Mouse (Mus musculus): ENCODE results near the gene Eml5.

The Eml5 gene

DNA sequence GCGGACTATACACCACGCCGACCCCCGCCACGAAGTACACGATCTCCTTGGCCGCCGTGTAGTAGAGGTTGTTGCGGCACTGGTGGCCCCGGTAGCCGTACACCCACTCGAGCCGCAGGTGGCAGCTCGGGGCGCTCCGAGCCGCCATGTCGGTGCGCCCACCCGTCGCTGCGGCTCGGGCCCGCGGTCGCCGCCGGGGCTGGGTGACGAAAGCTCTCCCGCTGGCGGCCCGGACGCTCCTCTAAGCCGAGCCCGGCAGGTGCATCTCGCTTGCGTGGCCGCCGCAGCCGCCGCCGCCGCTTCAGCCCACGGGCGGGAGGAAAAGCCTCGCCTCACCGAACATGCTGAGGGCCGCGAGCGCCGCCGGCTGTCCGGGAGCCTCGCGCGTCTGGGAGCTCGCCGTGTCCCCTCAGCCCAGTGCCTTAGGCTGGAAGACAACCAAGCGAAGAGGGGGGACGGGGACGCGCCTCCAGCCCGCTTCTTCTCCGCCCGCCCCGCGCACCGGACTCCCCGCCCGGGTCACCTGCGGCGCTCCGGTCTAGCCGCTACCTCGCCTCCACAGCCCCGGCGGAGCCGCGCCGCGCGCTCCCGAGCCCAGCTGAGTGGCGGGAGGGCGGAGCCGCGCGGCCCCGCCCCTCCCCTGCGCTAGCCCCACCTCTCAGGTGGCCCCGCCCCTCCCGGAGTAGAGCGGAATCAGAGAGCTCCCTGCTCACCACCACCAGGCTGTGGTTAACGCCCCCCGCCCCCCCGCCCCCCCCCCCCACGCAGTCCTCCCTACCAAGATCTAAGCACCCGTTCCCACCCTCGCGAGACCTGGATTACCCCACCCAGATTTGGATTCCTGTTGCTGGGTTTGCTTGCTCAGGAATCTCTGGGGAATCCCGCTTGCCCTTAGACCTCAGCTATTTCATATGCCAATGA lies at the start of gene Eml5:
Eml5 (minus strand) TSS at position 604 of the 921 bp plus-strand sequence.
- peak; percentile 87 to 90 for DNase-seq (ENCODE audit: low spot score in 2 of 2)

DNA sequence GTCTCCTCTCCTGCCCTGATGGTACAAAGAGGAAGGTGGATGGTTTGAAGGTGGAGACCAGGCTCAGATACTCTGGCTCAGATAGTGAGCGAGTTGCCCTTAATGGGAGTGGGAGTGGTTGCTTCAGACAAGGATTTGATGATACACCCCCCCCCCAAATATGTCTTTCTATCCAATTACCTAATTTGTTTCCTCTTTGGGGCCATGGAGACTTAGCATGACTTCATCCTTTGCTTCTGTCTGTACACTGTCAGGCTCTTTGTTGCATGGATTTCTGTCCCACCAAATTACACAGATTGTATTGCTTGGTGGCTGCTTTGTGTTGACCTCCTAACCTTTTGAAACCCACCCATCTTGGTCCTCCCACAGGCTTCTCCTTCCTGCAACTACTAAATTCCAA lies 31.6 kb upstream of the Eml5 start:
- DNase-seq (ENCODE audit: low spot score in 2 of 2): no peak

DNA sequence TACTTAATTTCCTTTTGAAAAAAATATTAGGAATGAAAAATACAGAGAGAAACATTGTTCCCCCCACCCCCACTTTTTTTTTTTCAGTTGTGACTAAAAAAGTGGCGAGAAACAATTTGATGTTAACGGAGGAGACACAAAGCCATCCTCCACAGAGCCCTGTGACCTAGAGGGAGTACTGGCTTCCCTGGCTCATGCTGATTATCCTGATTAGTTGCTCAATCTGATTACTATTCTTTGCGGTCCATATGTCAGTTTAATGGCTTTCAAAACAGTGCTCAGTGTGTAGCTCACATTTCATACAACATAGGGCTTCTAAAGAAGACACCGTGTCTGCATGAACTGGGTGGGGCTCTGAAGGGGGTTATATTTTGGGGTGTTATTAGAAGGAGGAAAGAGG lies 31.2 kb upstream of the Eml5 start:
- no peak for DNase-seq (ENCODE audit: low spot score in 2 of 2)

DNA sequence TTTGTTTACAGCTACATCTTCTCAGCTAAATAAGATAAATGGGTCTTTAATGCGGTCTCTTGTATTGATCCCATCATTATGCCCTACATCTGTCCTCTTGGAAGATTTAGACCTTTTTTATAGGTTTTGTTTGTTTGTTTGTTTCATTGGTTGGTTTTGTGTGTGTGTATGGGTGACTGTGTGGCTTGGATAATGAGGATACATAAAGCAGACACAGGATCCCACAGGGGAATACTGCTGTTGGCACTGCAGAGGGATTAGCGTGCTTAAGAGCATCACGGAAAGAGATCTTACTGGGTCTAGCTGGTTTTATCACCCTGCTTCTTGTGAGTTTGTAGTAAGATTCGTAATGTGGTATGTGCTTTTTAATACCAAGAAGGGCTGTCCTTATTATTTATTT lies 29.9 kb upstream of the Eml5 start:
- no peak for DNase-seq (ENCODE audit: low spot score in 2 of 2)

DNA sequence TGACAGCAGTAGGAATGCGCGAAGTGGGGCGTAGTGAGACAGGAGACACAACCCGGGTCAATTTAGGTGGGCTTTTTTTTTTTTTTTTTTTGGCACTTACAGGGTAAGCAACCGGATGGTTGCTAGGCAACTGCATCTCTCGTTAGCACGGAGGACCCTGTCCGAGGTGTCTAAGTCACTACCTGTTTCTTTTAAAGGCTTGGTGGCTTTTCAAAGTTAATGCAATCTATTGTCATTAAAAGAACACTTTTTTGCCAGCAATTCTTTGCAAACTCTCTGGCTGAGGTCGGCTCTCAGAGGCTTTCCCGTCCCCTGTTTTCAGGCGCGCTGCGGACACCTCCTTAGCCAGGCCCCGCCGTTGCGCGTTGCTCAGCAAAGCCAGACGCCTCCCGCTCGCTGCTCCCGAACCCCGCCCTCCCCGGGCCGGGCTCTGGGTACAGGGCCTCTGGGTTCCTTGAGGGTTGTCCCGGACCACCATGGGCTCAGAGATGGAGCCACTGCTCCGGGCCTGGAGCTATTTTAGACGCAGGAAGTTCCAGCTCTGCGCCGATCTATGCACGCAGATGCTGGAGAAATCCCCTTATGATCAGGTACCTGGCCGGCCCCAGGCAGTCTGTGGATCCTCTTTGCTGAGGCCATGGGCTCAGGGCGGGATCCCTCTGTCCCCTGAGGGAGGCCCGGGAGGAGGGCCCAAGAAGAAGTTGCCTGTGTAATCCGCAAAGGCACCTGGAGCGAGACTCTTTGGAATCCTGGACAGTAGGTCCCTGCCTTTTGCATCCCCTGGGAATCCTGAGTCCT lies 19.1 kb upstream of the Eml5 start, which contains the start of gene Ttc8:
Ttc8 (plus strand) TSS at position 381 of the 798 bp plus-strand sequence.
- DNase-seq (ENCODE audit: low spot score in 2 of 2): peak; percentile 91

DNA sequence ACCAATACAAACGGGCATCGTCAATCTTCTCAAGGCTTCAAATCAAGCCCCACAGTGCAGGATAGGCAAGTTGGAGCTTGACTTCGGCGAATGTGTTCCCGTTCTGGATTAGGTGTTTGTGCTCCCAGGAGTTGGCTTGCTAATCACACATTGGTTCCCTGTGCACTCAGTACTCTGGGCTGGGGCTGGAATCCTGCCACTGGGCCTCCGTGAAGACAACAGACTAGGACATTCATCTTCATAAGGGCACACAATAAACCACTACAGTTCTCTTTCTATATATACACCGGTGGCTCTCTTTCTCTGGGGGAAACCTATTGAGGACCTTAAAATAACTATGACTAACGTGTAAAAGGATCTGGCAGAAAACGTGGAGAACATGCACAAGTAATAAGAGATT lies 8.8 kb upstream of the Eml5 start:
- no peak for DNase-seq (ENCODE audit: low spot score in 2 of 2)

DNA sequence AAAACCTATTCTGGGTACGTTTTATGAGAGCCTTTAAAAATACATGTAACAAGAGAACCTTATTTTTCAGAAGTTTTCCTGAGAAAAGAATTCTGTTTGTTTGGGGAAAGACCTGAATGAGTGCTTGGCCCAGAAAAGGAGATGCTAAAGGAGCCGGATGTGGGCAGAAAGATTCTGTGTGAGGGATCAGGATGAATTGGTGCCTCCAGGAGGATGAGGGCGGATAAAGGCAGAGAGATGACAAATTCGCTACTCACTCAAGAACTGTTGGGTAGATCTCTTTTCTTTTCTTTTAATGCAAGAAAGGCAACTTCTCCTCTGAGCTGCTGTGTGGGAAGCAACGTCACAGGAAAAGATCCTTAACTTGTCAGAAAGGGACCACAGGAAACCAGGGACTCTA lies 4.2 kb upstream of the Eml5 start:
- DNase-seq (ENCODE audit: low spot score in 2 of 2): no peak

DNA sequence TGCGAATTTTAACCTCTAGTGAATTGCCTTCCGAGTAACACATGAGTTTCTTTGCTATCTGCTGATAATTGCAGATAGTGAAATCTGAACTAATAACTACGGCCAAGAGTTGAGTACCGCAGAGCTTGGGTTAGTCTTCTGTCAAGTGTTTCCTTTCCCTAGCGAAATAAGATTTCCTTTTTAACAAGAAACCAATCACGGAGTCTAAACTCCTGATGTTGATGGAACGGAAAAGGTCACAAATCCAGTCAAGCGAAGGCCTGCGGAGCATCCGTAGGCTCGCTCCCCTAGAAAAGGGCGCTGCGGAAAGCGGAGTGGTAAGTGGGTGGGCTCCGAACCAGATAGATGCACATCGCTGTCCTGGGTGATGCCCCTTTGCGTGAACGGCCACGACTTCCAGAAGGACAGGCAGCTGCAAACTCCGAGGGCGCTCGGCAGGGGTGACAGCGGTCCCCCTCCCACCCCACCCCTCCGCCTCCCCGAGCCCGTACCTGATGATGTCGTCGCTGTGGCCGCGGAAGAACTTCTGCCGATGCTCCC lies 873 bp downstream of the Eml5 start:
- DNase-seq (ENCODE audit: low spot score in 2 of 2): peak; percentile 44 to 46

DNA sequence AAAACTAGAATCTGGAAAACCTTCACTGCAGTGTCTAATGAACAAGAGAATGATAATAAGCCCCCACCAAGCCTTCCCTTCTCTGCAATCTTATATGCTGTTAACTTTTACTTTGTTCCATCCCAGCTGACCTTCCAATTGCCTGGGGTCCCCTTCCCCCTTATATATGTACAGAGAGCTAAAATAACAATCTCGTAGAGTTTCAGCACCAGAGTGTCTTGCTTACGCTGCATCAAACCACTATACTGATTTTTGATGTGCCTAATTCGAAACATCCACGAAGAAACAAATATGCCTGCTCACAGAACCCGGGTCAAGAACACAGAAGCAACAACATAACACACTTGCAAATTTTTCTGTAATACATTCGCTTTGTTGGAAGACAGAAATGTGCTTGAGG lies 1.6 kb downstream of the Eml5 start:
- DNase-seq (ENCODE audit: low spot score in 2 of 2): no peak

DNA sequence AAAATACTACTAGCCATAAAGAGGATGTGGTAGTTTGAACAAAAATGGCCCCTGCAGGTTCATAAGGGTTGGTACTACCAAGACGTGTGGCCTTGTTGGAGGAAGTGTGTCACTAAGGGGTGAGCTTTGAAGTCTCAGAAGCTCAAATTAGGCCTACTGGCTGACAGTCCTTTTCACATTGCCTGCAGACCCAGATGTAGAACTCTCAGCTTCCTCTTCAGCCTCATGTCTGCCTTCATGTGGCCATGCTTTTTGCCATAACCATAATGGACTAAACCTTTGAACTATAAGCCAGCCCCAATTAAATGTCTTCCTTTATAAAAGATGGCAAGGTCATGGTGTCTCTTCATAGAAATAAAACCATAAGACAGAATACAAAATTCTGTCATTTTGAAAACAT lies 4.5 kb downstream of the Eml5 start:
- DNase-seq (ENCODE audit: low spot score in 2 of 2): no peak

DNA sequence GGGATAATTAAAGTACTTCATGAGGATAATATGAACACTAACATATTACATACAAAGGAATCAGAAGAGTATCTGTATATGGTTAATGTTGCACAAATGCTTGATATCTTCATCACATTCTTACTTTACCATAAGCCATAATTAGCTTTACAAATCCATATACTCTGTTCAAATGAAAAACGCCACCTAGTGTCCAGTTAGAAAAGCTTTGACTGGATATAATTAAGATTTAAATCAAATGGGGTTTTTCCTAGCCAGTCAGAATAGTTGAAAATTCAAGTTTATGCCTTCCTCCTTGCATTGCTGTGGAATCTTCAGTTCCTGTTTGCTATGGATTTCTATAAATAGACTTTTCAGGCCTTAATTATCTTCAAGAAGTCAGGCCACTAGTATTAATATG lies 16.8 kb downstream of the Eml5 start:
- no peak for DNase-seq (ENCODE audit: low spot score in 2 of 2)

DNA sequence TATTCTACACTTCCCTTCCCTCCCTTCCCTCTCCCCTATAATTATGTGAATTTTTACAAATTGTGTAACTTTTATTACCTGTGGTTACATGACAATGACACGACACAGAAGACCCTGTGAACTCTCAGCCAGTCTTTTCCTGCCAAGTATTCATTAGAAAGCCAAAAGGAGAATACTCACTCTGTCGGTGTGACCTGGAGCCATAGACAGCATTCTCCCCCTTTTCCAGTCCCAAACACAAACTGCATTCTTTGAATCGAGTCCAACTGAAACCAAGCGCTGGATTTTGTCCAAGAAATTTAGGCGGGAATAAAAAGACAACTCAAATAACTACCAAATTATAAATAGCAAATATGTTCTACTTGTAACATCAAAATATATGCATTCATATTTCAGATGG lies 19.5 kb downstream of the Eml5 start:
- no peak for DNase-seq (ENCODE audit: low spot score in 2 of 2)

DNA sequence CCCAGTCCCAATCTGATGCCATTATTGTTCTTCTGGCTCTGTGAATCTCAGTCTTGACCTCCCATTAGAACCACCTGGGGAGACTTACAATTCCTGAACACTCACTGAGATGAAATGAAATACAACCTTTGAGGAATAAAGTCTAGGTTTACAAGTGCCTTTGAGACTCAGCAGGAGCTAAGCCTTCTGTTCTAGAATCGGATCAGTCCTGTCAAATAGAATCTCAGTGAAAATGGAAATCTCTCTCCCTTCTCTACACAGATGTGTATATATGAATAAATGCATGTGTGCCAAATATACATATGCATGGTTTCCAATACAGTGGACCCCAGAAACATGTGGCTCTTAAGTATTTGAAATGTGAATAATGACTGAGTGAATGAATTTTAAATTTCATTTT lies 22.6 kb downstream of the Eml5 start:
- DNase-seq (ENCODE audit: low spot score in 2 of 2): no peak

DNA sequence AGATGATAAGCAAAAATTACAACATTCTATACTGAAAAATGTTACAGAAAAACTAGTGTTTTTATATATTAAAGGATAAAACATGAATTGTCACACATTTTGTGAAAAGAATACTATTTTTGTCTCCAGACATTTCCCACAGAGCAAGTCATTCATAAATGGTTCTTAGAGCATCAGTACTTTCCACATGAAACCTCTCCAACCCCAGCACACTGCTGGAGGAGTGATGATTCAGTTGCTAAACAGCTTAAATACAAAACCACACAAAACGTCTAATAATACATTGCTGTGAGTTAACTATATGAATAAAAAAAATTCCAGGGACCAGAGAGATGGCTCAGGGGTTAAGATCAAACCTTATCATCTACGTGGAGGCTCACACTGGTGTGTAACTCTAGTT lies 26.1 kb downstream of the Eml5 start:
- DNase-seq (ENCODE audit: low spot score in 2 of 2): no peak

DNA sequence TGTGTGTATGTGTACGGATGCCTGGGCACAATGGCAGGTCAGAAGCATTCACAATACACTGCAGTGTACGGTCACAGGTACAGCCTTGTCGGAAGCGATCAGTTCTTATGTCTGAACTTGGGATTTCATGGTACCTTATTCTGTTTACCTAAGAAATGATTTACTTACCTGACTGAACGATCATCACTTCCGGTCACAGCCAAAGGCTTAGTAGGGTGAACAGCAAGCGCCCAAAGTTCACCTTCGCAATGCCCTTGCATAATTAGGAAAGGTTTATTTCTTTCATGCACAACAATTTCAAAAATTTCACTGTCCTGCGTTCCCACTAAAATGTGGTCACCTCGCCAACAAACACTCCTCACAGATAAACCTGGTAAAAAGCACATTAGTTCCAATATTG lies 28.4 kb downstream of the Eml5 start:
- no peak for DNase-seq (ENCODE audit: low spot score in 2 of 2)

DNA sequence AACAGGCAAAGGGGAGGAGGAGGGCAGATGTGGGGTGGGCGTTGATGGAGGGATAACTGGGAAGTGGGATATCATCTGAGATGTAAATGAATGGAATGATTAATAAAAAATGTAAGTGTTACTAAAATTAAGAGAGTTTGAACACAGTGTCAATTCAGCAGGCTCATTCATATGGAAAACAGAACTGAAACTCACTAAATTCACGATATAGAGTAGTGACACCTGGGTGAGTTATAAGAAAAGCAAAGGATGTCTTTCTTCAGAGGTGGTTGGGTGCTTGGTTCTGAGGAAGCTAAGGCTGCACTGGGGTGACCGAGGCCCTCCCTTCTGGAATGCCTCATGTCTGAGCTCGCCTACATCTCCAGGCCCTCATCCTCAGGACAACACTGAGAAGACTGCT lies 37.8 kb downstream of the Eml5 start:
- DNase-seq (ENCODE audit: low spot score in 2 of 2): no peak

DNA sequence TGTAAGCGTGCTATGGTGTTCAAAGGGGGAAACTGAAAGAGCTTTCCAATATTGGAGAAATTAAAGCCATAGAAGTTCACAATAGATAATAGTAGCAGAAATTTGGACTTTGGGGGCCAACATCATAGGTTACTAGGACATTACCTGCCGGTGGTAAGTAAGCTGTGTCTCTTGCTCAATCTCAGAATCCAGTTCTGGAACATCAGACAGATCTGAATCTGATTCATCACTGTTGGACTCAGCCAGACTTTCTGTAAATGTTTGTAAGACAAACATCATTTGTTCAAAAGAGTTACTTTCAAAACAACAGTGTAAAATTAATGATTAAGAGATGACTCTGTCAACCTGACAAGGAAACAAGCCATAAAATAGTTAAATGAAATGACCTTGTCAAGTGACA lies 41.0 kb downstream of the Eml5 start:
- no peak for DNase-seq (ENCODE audit: low spot score in 2 of 2)

DNA sequence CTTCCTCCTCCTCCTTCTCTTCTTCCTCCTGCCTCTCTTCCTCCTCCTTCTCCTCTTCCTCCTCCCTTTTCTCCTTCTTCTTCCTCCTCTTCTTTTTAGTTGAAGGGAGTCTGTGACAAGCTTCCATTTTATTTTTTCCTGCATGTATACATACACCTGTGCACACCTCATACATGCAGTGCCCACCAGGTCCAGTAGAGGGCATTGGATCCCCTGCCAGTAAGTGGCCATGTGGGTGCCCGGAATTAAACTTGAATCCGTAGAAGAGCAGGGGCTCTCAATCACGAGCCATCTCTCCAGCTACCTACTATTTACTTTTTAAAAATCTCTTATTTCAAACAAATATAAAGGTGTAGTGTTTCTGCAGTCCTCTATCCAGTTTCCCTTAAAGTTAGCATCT lies 50.5 kb downstream of the Eml5 start:
- peak; percentile 34 to 43 for DNase-seq (ENCODE audit: low spot score in 2 of 2)

DNA sequence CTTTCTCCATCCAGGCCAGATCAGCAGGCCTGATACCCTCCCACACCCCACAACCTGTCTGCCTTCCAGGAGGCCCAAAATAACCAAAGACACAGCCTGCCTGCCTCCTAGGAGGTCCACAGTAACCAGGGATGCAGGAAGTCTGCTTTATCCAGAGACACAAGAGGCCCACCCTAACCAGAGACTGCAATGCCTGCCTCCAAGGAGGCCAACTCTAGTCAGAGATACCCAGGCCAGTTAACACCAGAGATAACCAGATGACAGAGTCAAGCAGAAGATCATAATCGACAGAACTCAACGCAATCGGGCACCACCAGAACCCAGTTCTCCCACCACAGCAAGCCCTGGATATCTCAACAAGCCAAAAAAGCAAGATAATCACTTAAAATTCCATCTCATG lies 56.5 kb downstream of the Eml5 start:
- no peak for DNase-seq (ENCODE audit: low spot score in 2 of 2)

DNA sequence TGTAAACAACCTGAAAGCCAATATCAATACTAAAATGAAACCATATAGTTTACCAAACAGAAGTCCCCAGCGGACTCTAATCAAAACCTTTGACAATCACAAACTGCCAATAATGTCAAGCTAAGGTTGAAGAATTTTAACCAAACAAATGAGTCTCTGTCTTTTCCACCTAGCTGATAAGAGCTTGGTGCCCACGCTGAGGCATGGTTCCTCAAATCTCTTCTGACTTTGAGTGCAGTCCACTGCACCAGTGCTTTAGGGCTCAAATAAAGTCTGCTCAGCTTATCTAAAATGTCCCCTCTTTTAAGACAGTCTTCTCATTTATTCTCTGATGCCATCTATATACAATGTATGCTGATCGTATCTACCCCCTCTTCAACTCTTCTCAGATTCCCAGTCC lies 61.1 kb downstream of the Eml5 start:
- DNase-seq (ENCODE audit: low spot score in 2 of 2): no peak

DNA sequence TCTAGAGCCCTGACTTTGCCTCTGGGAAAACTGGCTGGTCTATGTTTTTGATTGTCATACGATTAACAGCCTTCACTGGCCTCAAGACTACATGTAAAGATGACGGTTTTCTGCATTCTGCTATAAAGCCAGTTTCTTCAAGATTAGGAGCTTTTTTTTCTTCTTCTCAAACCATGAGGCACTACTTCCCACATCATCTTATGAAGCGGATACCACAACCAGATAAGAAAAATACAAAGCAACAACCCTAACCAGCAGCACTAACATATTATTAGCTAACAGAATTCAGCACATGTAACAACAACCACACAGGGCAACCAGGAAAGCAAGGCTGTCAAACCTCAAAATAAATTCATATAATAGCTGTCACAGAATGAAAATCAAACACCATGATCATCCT lies 63.3 kb downstream of the Eml5 start:
- DNase-seq (ENCODE audit: low spot score in 2 of 2): no peak

DNA sequence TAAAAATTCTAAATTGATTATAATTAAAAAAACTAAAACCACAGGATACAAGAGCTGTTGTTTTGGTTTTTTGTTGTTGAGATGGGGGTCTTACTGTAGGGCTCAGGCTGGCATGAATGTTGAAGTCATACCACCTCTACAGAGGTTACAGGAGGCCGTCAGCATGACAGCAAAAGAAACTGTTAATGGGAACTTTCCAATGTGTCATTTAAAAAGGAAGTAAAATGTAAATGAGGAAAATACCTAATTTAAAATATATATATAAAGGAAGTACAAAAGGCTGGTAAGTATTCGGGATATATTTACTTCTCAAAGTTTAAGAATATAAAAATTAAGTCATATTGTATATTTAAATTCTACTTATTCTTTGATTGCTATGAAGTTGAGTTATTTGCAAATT lies 65.8 kb downstream of the Eml5 start:
- no peak for DNase-seq (ENCODE audit: low spot score in 2 of 2)

DNA sequence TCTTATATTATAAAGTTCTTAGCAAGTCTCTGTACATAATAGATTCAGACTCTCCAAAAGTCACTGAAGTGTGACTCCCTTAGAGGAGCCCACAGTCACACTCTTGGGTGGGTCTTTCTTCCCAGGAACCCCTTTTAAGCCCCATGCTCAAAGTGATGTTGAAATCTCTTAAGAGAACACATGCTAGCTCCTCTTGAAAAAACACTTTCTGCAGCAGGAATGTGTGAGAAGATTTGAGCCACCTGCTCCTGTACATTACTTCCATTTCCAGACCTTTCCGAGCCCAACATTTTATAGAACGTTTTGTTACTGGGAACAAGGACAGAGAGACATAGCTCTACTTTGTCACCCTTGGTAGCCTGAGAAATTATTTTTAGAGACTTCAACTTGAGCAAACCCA lies 66.4 kb downstream of the Eml5 start:
- no peak for DNase-seq (ENCODE audit: low spot score in 2 of 2)

All from right cerebral cortex, postnatal 10 days (tissue).